Mouse (Mus musculus): ENCODE measurements at regions not wholly inside any gene's neighbourhood (a gene's known extent, or its start where the extent isn't known, plus 50 kb on each side); places are given as distances from the start of the nearest gene placed in this dataset.

DNA sequence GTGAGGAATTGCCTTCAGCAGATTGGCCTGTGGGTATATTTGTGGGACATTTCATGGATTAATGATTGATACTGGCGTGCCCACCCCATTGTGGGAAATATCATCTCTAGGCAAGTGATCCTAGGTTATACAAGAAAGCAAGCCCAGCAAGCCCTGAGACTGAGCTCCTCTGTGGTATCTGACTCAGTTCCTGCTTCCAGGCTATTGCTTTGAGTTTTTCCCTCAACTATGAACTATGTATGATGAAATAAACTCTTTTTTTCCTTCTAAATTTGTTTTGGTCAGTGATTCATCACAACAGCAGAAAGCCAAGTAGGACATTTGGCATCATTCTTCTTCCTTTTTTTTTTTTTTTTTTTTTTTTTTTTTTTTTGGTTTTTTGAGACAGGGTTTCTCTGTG lies 119.8 kb downstream of the Tbr1 start:
- Histone ChIP-seq H3K27me3 (ENCODE audit: control insufficient read depth in 1 of 2, insufficient read depth in 2 of 2, low read length in 2 of 2) (0 out of 4 replicates have a peak, but pooled peaks cover 0 to 2% of the 10 kb centered on the region in 2 experiments), H3K79me2 (ENCODE audit: control insufficient read depth, insufficient read depth, low read length, poor library complexity) (no peaks in the 10 kb centered on the region), H3K9me3 (replicated peaks; ENCODE audit: insufficient read depth, low read length) (no peaks in the 10 kb centered on the region), H3K4me3 (ENCODE audit: control insufficient read depth in 1 of 2, insufficient read depth in 1 of 2, low read depth in 2 of 2, low read length in 2 of 2) (no peak overlapping the region), H3K36me3 (ENCODE audit: control insufficient read depth in 1 of 2, insufficient read depth in 2 of 2, low read length in 2 of 2) (no peaks in the 10 kb centered on the region), H3K27ac (ENCODE audit: control insufficient read depth, low read depth, low read length) (no peak overlapping the region), H3K9ac (ENCODE audit: control insufficient read depth, low read depth, low read length, poor library complexity, severe bottlenecking) (no peak overlapping the region), H3K4me1 (ENCODE audit: control insufficient read depth in 1 of 2, insufficient read depth in 2 of 2, low read length in 2 of 2) (no peaks in the 10 kb centered on the region)
- no peak for DNase-seq (ENCODE audit: low read depth, low spot score)
- no peak for TF ChIP-seq ETS1 (IDR thresholded peaks at IDR 0.05; ENCODE audit: low read depth, low read length)
- no peak for TF ChIP-seq POLR2AphosphoS5 (IDR thresholded peaks at IDR 0.05; ENCODE audit: borderline replicate concordance, low read depth, low read length)
- no peak for TF ChIP-seq BHLHE40 (IDR thresholded peaks at IDR 0.05; ENCODE audit: borderline replicate concordance, low read depth, low read length)
- TF ChIP-seq GABPA (IDR thresholded peaks at IDR 0.05; ENCODE audit: low read depth, low read length), result no peak
- TF ChIP-seq UBTF (IDR thresholded peaks at IDR 0.05; ENCODE audit: borderline replicate concordance, insufficient read depth, low read depth, low read length), result no peak
- TF ChIP-seq MXI1 (IDR thresholded peaks at IDR 0.05; ENCODE audit: low read depth, low read length), result no peak
- no peak for TF ChIP-seq CHD2 (IDR thresholded peaks at IDR 0.05; ENCODE audit: low read length)
- TF ChIP-seq JUND (IDR thresholded peaks at IDR 0.05; ENCODE audit: low read depth, low read length), result no peak
- no peak for TF ChIP-seq ZMIZ1 (IDR thresholded peaks at IDR 0.05; ENCODE audit: low read depth, low read length)
- no peak for TF ChIP-seq SMC3 (IDR thresholded peaks at IDR 0.05; ENCODE audit: low read depth, low read length)
- TF ChIP-seq ZNF384 (IDR thresholded peaks at IDR 0.05; ENCODE audit: low read depth, low read length), result no peak
- TF ChIP-seq CHD1 (IDR thresholded peaks at IDR 0.05; ENCODE audit: low read depth, low read length), result no peak
- TF ChIP-seq MYC (IDR thresholded peaks at IDR 0.05; ENCODE audit: low read depth, low read length), result no peak
- no peak for TF ChIP-seq EP300 (IDR thresholded peaks at IDR 0.05; ENCODE audit: low read depth in 1 of 2, low read length in 2 of 2)

DNA sequence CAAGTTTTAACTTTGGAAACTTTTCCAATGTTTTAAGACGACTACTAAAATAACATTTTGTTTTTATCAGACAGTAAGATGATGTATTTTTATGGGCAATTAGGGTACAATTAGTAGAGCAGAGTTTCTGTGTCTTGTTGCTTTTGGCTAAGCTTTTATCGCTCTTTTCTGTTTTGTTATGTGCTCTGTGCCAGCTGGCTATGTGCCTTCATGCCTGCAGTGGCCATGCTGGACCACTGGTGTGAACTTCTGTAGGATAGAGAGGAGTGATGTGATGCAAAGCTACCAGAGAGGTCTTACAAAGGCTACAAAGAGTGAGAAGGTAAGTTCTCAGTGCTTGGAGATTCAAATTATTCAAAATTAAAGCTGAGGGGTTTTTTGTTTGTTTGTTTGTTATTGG lies 108.0 kb upstream of the Slc4a10 start:
- TF ChIP-seq NRF1 (IDR thresholded peaks at IDR 0.05; ENCODE audit: insufficient read depth, low read depth, low read length, poor library complexity, severe bottlenecking) (no peak), POLR2A (IDR thresholded peaks at IDR 0.05; ENCODE audit: control insufficient read depth in 1 of 2, insufficient read depth in 1 of 2, low read depth in 1 of 2, low read length in 2 of 2, poor library complexity in 1 of 2) (no peak), ZKSCAN1 (IDR thresholded peaks at IDR 0.05; ENCODE audit: low read depth, low read length) (no peak), MYB (IDR thresholded peaks at IDR 0.05; ENCODE audit: low read depth, low read length) (no peak), ETS1 (IDR thresholded peaks at IDR 0.05; ENCODE audit: low read depth, low read length) (no peak), RCOR1 (IDR thresholded peaks at IDR 0.05; ENCODE audit: low read depth, low read length) (no peak), GABPA (IDR thresholded peaks at IDR 0.05; ENCODE audit: low read depth, low read length) (no peak), MAX (IDR thresholded peaks at IDR 0.05; ENCODE audit: low read length) (no peak)
- no peaks in the 10 kb centered on the region for H3K27me3 ChIP-seq (ENCODE audit: control insufficient read depth in 1 of 2, insufficient read depth in 2 of 2, low read length in 2 of 2)
- H3K4me3 ChIP-seq (ENCODE audit: control insufficient read depth in 1 of 2, insufficient read depth in 1 of 2, low read depth in 2 of 2, low read length in 2 of 2), result no peak overlapping the region
- H3K79me2 ChIP-seq (ENCODE audit: control insufficient read depth, insufficient read depth, low read length, poor library complexity), result no peaks in the 10 kb centered on the region
- no peak overlapping the region for H3K27ac ChIP-seq (ENCODE audit: control insufficient read depth, low read depth, low read length)
- no peak for DNase-seq (ENCODE audit: low read depth, low spot score)
- H3K4me1 ChIP-seq (ENCODE audit: control insufficient read depth in 1 of 2, insufficient read depth in 2 of 2, low read length in 2 of 2), result no peaks in the 10 kb centered on the region
- H3K9me3 ChIP-seq (replicated peaks; ENCODE audit: insufficient read depth, low read length), result no peaks in the 10 kb centered on the region
- no peaks in the 10 kb centered on the region for H3K36me3 ChIP-seq (ENCODE audit: control insufficient read depth in 1 of 2, insufficient read depth in 2 of 2, low read length in 2 of 2)
- H3K9ac ChIP-seq (ENCODE audit: control insufficient read depth, low read depth, low read length, poor library complexity, severe bottlenecking), result no peak overlapping the region

Measured in MEL (cell line).